In genomic region chr5:90900147-90900546, GRCm38 (mm10) we compare ENCODE assay signal across 10 mouse cellular contexts. TPM values are rescaled to one million over a fixed set of nuclear protein-coding genes. Genes with fewer than 3 reads are reported as not detected.
DNase-seq lines count a peak whose midpoint lies in the region; ATAC-seq and TF ChIP-seq lines count a peak whose summit lies in the region.
"Had no signal": no experiment of that assay in that cellular context is flagged by ENCODE, and none has a peak within 500 bp of the region (broad histone marks: within the 10 kb centered on the region; RNA-seq: fewer than 3 reads in every experiment).

No protein-coding gene starts in this region.

- H3K27me3 ChIP-seq in hindbrain, postnatal 0 days (ENCODE audit: insufficient read depth, low read length): peaks cover 8% of the 10 kb centered on the region
- H3K27me3 ChIP-seq in hindbrain, embryonic 12.5 days: peaks cover 17% of the 10 kb centered on the region

- H3K4me1 ChIP-seq in hindbrain, postnatal 0 days (ENCODE audit: insufficient read depth, low read length): 0 out of 2 replicates have a peak, but pooled peaks cover 3% of the 10 kb centered on the region
- H3K4me1 ChIP-seq in hindbrain, embryonic 12.5 days: peaks cover 6% of the 10 kb centered on the region

- H3K27ac ChIP-seq in hindbrain, postnatal 0 days: no peak overlapping the region
- H3K27ac ChIP-seq in hindbrain, embryonic 12.5 days: no peak overlapping the region
- H3K27ac ChIP-seq: lung, embryonic 15.5 days had no signal

- H3K36me3 ChIP-seq in hindbrain, postnatal 0 days (ENCODE audit: insufficient read depth, low read length): no peaks in the 10 kb centered on the region
- no peaks in the 10 kb centered on the region for H3K36me3 ChIP-seq in hindbrain, embryonic 12.5 days
- H3K36me3 ChIP-seq: G1E; lung, embryonic 15.5 days had no signal

- ATAC-seq in hindbrain, postnatal 0 days: no peak
- ATAC-seq in hindbrain, embryonic 12.5 days (ENCODE audit: low FRiP score): no peak

- WGBS in hindbrain, postnatal 0 days: 31% methylated on average over 7 of the region's 7 CpGs
- 58% methylated on average over 7 of the region's 7 CpGs for WGBS in hindbrain, embryonic 12.5 days

- no peaks in the 10 kb centered on the region for H3K9me3 ChIP-seq in hindbrain, postnatal 0 days (ENCODE audit: low read length)
- no peaks in the 10 kb centered on the region for H3K9me3 ChIP-seq in hindbrain, embryonic 12.5 days (replicated peaks)
- H3K9me3 ChIP-seq: G1E; lung, embryonic 15.5 days had no signal

- H3K9ac ChIP-seq in hindbrain, postnatal 0 days (replicated peaks; ENCODE audit: low read length): no peak overlapping the region
- no peak overlapping the region for H3K9ac ChIP-seq in hindbrain, embryonic 12.5 days
- H3K9ac ChIP-seq: lung, embryonic 15.5 days had no signal

- TF ChIP-seq CTCF in hindbrain, postnatal 0 days (IDR thresholded peaks at IDR 0.05; ENCODE audit: low read depth): no peak

- DNase-seq in hindbrain, postnatal 0 days (ENCODE audit: low spot score): peak; percentile 45
- DNase-seq in adrenal gland, adult 2 months: peak; percentile 73
- peak; percentile 39 for DNase-seq in gastrocnemius, postnatal 10 days
- peak; percentile 76 for DNase-seq in lung, postnatal 10 days
- DNase-seq in thymus, postnatal 10 days (ENCODE audit: low spot score in 2 of 2): no peak
- DNase-seq in layer of hippocampus, adult 9-10 months (ENCODE audit: low spot score): no peak
- no peak for DNase-seq in yolk sac, embryonic 10.5 days (ENCODE audit: low spot score)

- H3K4me2 ChIP-seq in hindbrain, postnatal 0 days (ENCODE audit: low read depth, low read length): no peak overlapping the region
- no peak overlapping the region for H3K4me2 ChIP-seq in hindbrain, embryonic 12.5 days (replicated peaks)
- H3K4me2 ChIP-seq: lung, embryonic 15.5 days had no signal

- no peak overlapping the region for H3K4me3 ChIP-seq in hindbrain, postnatal 0 days (ENCODE audit: low read length)
- H3K4me3 ChIP-seq in hindbrain, embryonic 12.5 days: no peak overlapping the region
- H3K4me3 ChIP-seq: lung, embryonic 15.5 days had no signal

RNA-seq across cellular contexts. Expression of gene Cxcl2, which starts 3.5 kb away (rescaled TPM):
- total RNA-seq in hindbrain, postnatal 0 days (2014; rRNA removed): not detected in 2 replicates
- polyA plus RNA-seq in hindbrain, postnatal 0 days (2015; fragmentation: Nextera tagmentation; extraction: Ambion mirVana): 0.14 TPM in 1 of 2 replicates, not detected in the other
- polyA plus RNA-seq in hindbrain, embryonic 12.5 days (2016; fragmentation: Nextera tagmentation; extraction: Ambion mirVana): not detected in 2 replicates
- total RNA-seq in adrenal gland, adult 2 months (2021): under 1 TPM in 1 of 2 experiments, not detected in 1; 0.35 TPM
- polyA plus RNA-seq in adrenal gland, adult 2 months (2012; rRNA removed): 1.9 TPM in 2 replicates
- total RNA-seq in gastrocnemius, postnatal 10 days (2021): under 1 TPM in 1 of 2 experiments, not detected in 1; 0.25 TPM
- polyA plus RNA-seq: G1E; lung, embryonic 15.5 days had no signal

RNA-seq across cellular contexts. Expression of gene Cxcl1, which starts 9.1 kb away (rescaled TPM):
- 0.22 TPM in 1 of 2 replicates, not detected in the other for total RNA-seq in hindbrain, postnatal 0 days (2014; rRNA removed)
- 0.50 and 0.56 TPM in 2 replicates for polyA plus RNA-seq in hindbrain, postnatal 0 days (2015; fragmentation: Nextera tagmentation; extraction: Ambion mirVana)
- 0.25 and 0.30 TPM in 2 replicates for polyA plus RNA-seq in hindbrain, embryonic 12.5 days (2016; fragmentation: Nextera tagmentation; extraction: Ambion mirVana)
- total RNA-seq in adrenal gland, adult 2 months (2021): under 1 TPM; 0.40 to 0.73 TPM
- polyA plus RNA-seq in adrenal gland, adult 2 months (2012; rRNA removed): 1.8 and 3.8 TPM in 2 replicates
- total RNA-seq in gastrocnemius, postnatal 10 days (2021): under 1 TPM in 1 of 2 experiments, not detected in 1; 0.35 TPM
- polyA plus RNA-seq: G1E had no signal

RNA-seq across cellular contexts. Expression of gene Mthfd2l, which starts 30.8 kb away (rescaled TPM):
- total RNA-seq in hindbrain, postnatal 0 days (2014; rRNA removed): 84.7 and 97.5 TPM in 2 replicates
- 58.8 and 62.7 TPM in 2 replicates for polyA plus RNA-seq in hindbrain, postnatal 0 days (2015; fragmentation: Nextera tagmentation; extraction: Ambion mirVana)
- polyA plus RNA-seq in hindbrain, embryonic 12.5 days (2016; fragmentation: Nextera tagmentation; extraction: Ambion mirVana): 91.6 and 94.2 TPM in 2 replicates
- 10 to 100 TPM; 14.2 to 20.4 TPM for total RNA-seq in adrenal gland, adult 2 months (2021)
- 29.0 and 64.4 TPM in 2 replicates for polyA plus RNA-seq in adrenal gland, adult 2 months (2012; rRNA removed)
- total RNA-seq in gastrocnemius, postnatal 10 days (2021): 10 to 100 TPM; 13.5 to 17.0 TPM

Comparison
In these comparisons a context has a peak if more than half of its experiments do, and no peak if none do; other contexts are left out.
1. DNase-seq: peak in hindbrain, postnatal 0 days (single experiment), adrenal gland, adult 2 months (single experiment), gastrocnemius, postnatal 10 days (single experiment) and lung, postnatal 10 days (single experiment); none in thymus, postnatal 10 days (0 of 2), layer of hippocampus, adult 9-10 months (single experiment) and yolk sac, embryonic 10.5 days (single experiment).